Mouse (Mus musculus) heart, adult 2 months (tissue): Measurements from ENCODE around the gene Maff. TPM values are rescaled to one million over a fixed set of nuclear protein-coding genes. Genes with fewer than 3 reads are reported as not detected.

Source experiments
- DNase-seq, 2 experiments: peaks; one replicate each; pipeline ENCODE4 v3.0.0; 2021
- H3K27ac ChIP-seq: fragments of 200-600 bp; 2 replicates; pipeline ENCODE4 v1.8.1; 2022
- H3K27me3 ChIP-seq: fragments of 200-500 bp; 2 replicates; pipeline ENCODE4 v1.6.1; 2012; ENCODE audit warnings: mild to moderate bottlenecking, low read length, inconsistent platforms, mixed read lengths; ENCODE audit not compliant: control insufficient read depth, insufficient read depth
- H3K36me3 ChIP-seq: fragments of 200-500 bp; 2 replicates; pipeline ENCODE4 v1.6.1; 2012; ENCODE audit warnings: low read length, inconsistent platforms; ENCODE audit not compliant: control insufficient read depth, insufficient read depth
- H3K4me1 ChIP-seq: fragments of 200-500 bp; 2 replicates; pipeline ENCODE4 v1.6.1; 2011; ENCODE audit warnings: low read length; ENCODE audit not compliant: control insufficient read depth, insufficient read depth
- H3K4me3 ChIP-seq: fragments of 200-600 bp; 2 replicates; pipeline ENCODE4 v1.8.1; 2022
- H3K79me2 ChIP-seq: fragments of 200-500 bp; replicated peaks from 2 replicates; pipeline ENCODE4 v1.6.1; 2012; ENCODE audit warnings: mild to moderate bottlenecking, inconsistent platforms, low read length, moderate library complexity, mixed read lengths; ENCODE audit not compliant: control insufficient read depth, insufficient read depth
- H3K9ac ChIP-seq: fragments of 200-500 bp; 2 replicates; pipeline ENCODE4 v1.6.1; 2012; ENCODE audit warnings: low read depth, mild to moderate bottlenecking, control low read depth, inconsistent platforms, low read length, mixed read lengths
- CTCF ChIP-seq: fragments of 200-600 bp; IDR thresholded peaks from 2 replicates; pipeline ENCODE4 v1.8.1; 2022; ENCODE audit warnings: antibody characterized with exemption, mild to moderate bottlenecking, moderate library complexity
- EP300 ChIP-seq: fragments of 200-500 bp; IDR thresholded peaks from 2 replicates; pipeline ENCODE4 v1.6.1; 2011; ENCODE audit warnings: low read depth, low read length, control low read depth; ENCODE audit not compliant: insufficient read depth
- POLR2A ChIP-seq: fragments of 200-500 bp; IDR thresholded peaks from 2 replicates; pipeline ENCODE4 v1.6.1; 2011; ENCODE audit warnings: mild to moderate bottlenecking, low read depth, low read length, control low read depth; ENCODE audit not compliant: insufficient read depth
- WGBS: fragments of 180-500 bp; shearing (Covaris S2); methylation state at CpG from one replicate; pipeline ENCODE4 v1.1.7; 2018; 5-methylcytosine and 5-hydroxymethylcytosine counted together
- intact Hi-C: fragments of 180-260 bp; cut with DNase I; formaldehyde crosslinking; loops from one replicate; pipeline ENCODE4 v1.15.1; 2025
- polyA plus RNA-seq: library from polyadenylated mRNA; depleted of rRNA; stranded (reverse); fragments of >200 nt; gene quantifications from 2 replicates; pipeline ENCODE4 v1.2.3, GENCODE M21; 2012
- total RNA-seq, 2 experiments: library from RNA; stranded (reverse); gene quantifications; 2 replicates each; pipeline ENCODE4 v1.2.3; 2021

Maff gene
- total and polyA plus RNA-seq, 3 experiments: 4.3 to 13.7 (median 9.3) TPM

DNA sequence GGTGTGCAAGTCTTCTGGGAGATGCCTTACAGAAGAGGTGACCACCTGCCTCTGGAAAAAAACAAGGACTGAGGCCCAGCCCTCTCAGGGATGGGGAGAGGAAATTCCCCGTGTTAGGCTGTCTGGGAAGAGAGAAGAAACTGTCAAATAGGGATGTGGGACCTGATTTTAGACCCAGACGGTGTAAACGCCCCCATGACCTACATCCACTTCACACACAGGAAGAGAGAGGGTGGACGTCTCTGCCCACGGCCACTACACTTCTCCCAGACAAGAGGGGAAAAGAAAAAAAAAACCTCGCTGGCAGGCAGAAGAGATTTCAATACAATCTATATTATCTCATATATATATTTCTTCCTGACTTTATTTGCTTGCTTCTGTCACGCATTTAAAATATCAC lies 13.9 kb downstream of the Maff start:
- H3K9ac ChIP-seq: no peak overlapping the region
- H3K4me3 ChIP-seq: no peak overlapping the region
- H3K27ac ChIP-seq: peak overlapping the region; percentile 2; the same call in 1 of the 2 replicates
- H3K4me1 ChIP-seq: peaks cover 14% of the 10 kb centered on the region
- H3K27me3 ChIP-seq: no peaks in the 10 kb centered on the region
- WGBS: 42% methylated on average over 7 of the region's 7 CpGs
- DNase-seq: no peak
- no peak for TF ChIP-seq POLR2A
- TF ChIP-seq EP300: no peak
- TF ChIP-seq CTCF: no peak
- peaks cover 4% of the 10 kb centered on the region; the same call in 1 of the 2 replicates for H3K36me3 ChIP-seq
- H3K79me2 ChIP-seq: no peaks in the 10 kb centered on the region
- intact Hi-C loops: no loop called here

DNA sequence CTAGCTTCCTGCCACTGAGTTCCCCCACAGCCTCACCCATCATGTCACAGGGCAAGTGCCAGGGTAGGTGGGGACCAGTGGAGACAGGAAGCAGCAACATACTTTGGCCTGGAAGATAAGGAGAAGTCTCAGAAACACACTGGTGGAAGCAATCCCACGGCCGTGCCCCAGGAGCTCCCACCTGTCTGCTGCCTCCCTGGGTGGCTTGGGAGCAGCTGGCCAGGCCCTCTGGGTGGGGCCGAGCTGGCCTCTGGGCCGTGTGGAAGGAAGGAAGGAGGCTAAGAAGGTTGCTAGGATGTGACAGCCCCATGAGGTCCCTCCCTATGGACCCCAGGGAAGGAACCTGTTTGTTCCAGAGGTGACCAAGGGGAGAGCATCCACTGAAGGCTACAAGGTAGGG lies 14.6 kb downstream of the Maff start:
- Histone ChIP-seq H3K27ac (peak overlapping the region; percentile 51), H3K4me1 (peaks cover 14% of the 10 kb centered on the region), H3K36me3 (peaks cover 4% of the 10 kb centered on the region; the same call in 1 of the 2 replicates), H3K27me3 (no peaks in the 10 kb centered on the region), H3K9ac (no peak overlapping the region), H3K4me3 (no peak overlapping the region), H3K79me2 (no peaks in the 10 kb centered on the region)
- TF ChIP-seq POLR2A (no peak), EP300 (0 out of 2 replicates have a peak, but pooled peaks have one; percentile 9)
- WGBS: 39% methylated on average over 4 of the region's 4 CpGs
- DNase-seq: peak in 1 of 2 experiments; percentile 21
- intact Hi-C loops: no loop called here

DNA sequence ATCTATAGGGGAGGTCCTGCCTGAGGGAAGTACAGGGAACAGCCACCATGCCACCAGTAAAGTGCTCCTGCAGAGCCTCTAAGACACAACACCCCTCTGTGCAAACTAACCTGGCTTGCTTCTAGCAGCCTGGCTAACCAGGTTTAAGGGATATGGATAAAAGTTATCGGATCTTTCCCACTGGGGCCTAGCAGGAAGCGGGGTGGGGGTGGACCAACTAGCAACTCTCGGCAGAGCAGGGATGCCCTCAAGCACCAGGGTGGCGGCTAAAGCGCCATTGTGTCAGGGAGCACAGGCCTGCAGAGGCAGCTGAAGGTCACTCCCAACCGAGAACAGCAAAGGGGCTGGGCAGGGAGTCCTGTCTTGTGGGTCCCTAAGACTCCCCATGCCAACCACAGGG lies 17.7 kb downstream of the Maff start:
- Histone ChIP-seq H3K79me2 (no peaks in the 10 kb centered on the region), H3K27ac (no peak overlapping the region), H3K27me3 (no peaks in the 10 kb centered on the region), H3K4me3 (no peak overlapping the region), H3K4me1 (peaks cover 22% of the 10 kb centered on the region), H3K36me3 (peaks cover 6% of the 10 kb centered on the region), H3K9ac (no peak overlapping the region)
- DNase-seq: no peak
- TF ChIP-seq CTCF (no peak), EP300 (no peak), POLR2A (no peak)
- intact Hi-C loops: no loop called here
- WGBS: 64% methylated on average over 6 of the region's 6 CpGs

DNA sequence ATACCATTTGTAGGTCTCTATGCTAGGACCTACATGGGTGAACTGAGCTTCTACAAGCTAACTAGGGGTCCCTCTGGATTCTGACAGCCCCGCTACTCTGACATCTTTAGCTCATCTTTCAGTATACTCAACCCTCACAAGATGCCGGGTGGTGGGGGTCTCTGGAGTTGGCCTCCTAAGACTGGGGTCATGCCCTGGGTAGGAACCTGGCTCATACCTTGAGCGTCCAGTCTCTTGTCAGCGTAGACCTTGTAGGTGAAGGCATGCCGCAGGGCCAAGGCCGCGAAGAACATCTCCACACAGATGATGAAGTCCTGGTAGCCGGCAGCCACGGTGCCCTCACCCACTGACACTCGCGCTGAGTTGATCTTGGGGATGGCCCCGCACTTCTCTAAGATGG lies 18.6 kb downstream of the Maff start:
- no peaks in the 10 kb centered on the region for H3K27me3 ChIP-seq
- WGBS: 97% methylated on average over 12 of the region's 12 CpGs
- no peak overlapping the region for H3K9ac ChIP-seq
- TF ChIP-seq POLR2A (no peak), CTCF (no peak), EP300 (no peak)
- intact Hi-C loops: loop anchor here (5.0 kb wide), 1 partner anchor 38 kb away; the partner anchor contains the start of gene Pla2g6
- no peaks in the 10 kb centered on the region for H3K79me2 ChIP-seq
- no peak overlapping the region for H3K4me3 ChIP-seq
- peaks cover 29% of the 10 kb centered on the region for H3K4me1 ChIP-seq
- DNase-seq: no peak
- peaks cover 8% of the 10 kb centered on the region for H3K36me3 ChIP-seq
- no peak overlapping the region for H3K27ac ChIP-seq

DNA sequence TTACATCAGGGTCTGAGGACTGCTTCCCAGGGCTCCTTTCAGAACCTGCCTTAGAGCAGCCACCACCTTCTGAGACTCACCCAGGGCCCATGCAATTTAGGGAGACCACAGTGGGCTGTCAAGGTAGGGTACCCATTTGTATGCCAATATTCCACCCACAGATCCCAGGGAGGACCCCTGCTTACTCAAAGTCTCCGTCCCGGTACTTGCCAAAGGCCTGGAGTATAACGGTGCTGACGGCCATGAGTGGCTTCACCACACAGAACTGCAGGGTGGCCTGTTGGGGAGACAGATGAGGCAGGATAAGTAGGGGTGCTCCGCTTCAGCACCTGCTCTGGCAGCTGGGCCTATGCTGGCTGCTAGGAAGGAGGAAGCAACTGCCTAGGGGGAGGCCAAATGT lies 20.0 kb downstream of the Maff start:
- H3K79me2 ChIP-seq: no peaks in the 10 kb centered on the region
- peaks cover 26% of the 10 kb centered on the region for H3K4me1 ChIP-seq
- intact Hi-C loops: loop anchor here (5.0 kb wide), 1 partner anchor 39 kb away; the partner anchor contains the start of gene Pla2g6
- H3K4me3 ChIP-seq: no peak overlapping the region
- H3K9ac ChIP-seq: no peak overlapping the region
- WGBS: 91% methylated on average over 5 of the region's 5 CpGs
- H3K36me3 ChIP-seq: peaks cover 4% of the 10 kb centered on the region
- no peak for TF ChIP-seq EP300
- no peak for TF ChIP-seq POLR2A
- TF ChIP-seq CTCF: no peak
- no peak overlapping the region for H3K27ac ChIP-seq
- DNase-seq: no peak
- H3K27me3 ChIP-seq: no peaks in the 10 kb centered on the region

DNA sequence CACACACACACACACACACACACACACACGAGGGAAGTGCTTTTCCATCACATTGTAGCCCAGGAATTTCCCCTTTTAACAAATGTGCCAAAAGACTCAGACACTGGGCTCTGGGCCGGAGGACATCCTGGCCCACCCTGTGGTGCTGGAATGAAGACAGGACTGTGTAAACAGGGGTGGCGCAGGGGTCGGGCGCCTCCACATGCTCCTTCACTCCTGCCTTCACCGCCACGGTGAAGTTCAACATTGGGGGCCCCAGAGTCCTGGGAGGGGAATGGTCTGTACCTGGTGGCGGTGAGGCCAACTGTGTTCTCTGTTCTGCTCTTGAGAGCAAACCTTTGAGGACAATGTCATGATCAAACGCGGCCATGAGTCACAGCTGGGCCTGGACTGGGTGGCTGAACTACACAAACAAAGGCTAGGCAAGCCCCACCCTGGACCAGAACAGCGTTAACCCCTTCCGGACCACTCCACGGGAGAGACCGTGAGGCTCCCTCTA lies 21.9 kb downstream of the Maff start:
- peak; percentile 83 for TF ChIP-seq EP300
- TF ChIP-seq POLR2A: peak; percentile 47; the same call in 1 of the 2 replicates
- TF ChIP-seq CTCF: no peak
- intact Hi-C loops: loop anchor here (5.0 kb wide), 1 partner anchor 41 kb away; the partner anchor contains the start of gene Pla2g6
- Histone ChIP-seq H3K79me2 (no peaks in the 10 kb centered on the region), H3K27ac (peak overlapping the region; percentile 97), H3K27me3 (no peaks in the 10 kb centered on the region), H3K9ac (peak overlapping the region; percentile 60), H3K4me3 (0 out of 2 replicates have a peak overlapping the region, but pooled peaks have one; percentile 22), H3K4me1 (peaks cover 26% of the 10 kb centered on the region), H3K36me3 (peaks cover 4% of the 10 kb centered on the region)
- WGBS: 29% methylated on average over 14 of the region's 14 CpGs
- DNase-seq: peak; percentile 81 to 85
